Mouse (Mus musculus): ENCODE results near the gene Trpm2. TPM values are rescaled to one million over a fixed set of nuclear protein-coding genes. Genes with fewer than 3 reads are reported as not detected.

The Trpm2 gene
- total RNA-seq, 2 experiments from 2014 or later, result 32.1 to 33.3 TPM

GRCm38 (mm10) chr10:77921009-77921408, 49.4 kb downstream of the Trpm2 start:
- DNase-seq (ENCODE audit: low spot score in 2 of 2), result peak; percentile 39 to 53
- intact Hi-C loops (cut with DNase I), result no loop called here

GRCm38 (mm10) chr10:77916636-77917335, 53.6 kb downstream of the Trpm2 start:
- intact Hi-C loops (cut with DNase I), result no loop called here
- DNase-seq (ENCODE audit: low spot score in 2 of 2), result peak in 1 of 2 experiments; percentile 41

- DNase-seq (ENCODE audit: low spot score in 2 of 2), result no peak
- intact Hi-C loops (cut with DNase I), result no loop called here
These were observed 57.1 kb downstream of the Trpm2 start for GRCm38 (mm10) chr10:77913292-77913691.

- intact Hi-C loops (cut with DNase I), result no loop called here
- no peak for DNase-seq (ENCODE audit: low spot score in 2 of 2)
These were observed 57.8 kb downstream of the Trpm2 start for GRCm38 (mm10) chr10:77912605-77913004.

DNA sequence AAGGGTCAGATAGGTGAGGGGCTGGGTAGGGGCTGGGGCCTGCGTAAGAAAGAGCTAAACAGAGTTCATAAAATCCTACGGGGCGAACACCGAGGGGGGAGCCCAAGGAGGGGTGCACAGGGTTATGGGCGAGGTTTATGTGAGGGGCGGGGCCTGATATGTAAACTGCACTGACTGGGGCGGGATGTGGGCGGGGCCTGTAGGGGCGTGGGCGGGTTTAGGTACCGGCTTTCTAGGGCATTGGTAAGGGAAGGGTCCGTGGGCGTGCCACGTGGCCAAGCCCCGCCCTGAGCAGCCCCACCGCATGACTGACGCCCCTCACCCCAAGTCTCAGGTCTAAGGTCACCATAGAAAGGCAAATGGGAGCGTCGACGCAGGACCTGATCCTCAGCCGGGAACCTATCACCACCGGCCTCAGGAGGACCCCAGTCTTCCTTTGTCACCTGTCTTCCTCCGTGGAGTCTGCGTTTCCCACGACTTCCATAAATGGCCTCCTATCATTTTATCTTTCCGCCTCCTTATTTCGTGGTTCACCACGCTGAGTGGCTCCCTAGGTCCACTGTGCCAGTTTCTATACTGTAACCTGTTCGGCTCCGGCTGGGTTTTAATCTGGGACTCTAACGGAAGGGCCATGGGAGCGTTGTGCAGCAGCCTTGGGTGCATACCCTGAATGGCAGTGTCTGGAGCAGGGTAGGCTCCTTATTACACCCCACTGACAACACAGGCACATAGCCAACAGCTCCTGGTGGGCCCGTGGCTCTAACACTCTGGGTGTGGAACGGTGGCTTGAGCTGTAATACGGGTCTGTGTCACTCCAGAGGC, 67.3 kb downstream of the Trpm2 start:
- intact Hi-C loops (cut with DNase I), result no loop called here
- peak; percentile 81 to 89 for DNase-seq (ENCODE audit: low spot score in 2 of 2)

- DNase-seq (ENCODE audit: low spot score in 2 of 2), result peak; percentile 45 to 58
- intact Hi-C loops (cut with DNase I), result no loop called here
These were observed 68.0 kb downstream of the Trpm2 start, which contains the start of gene Lrrc3 for GRCm38 (mm10) chr10:77902211-77902893. Gene Lrrc3 (minus strand): TSS chr10:77902536.

GRCm38 (mm10) chr10:77901871-77902210, 68.5 kb downstream of the Trpm2 start:
- intact Hi-C loops (cut with DNase I), result no loop called here
- peak in 1 of 2 experiments; percentile 38 for DNase-seq (ENCODE audit: low spot score in 2 of 2)

DNA sequence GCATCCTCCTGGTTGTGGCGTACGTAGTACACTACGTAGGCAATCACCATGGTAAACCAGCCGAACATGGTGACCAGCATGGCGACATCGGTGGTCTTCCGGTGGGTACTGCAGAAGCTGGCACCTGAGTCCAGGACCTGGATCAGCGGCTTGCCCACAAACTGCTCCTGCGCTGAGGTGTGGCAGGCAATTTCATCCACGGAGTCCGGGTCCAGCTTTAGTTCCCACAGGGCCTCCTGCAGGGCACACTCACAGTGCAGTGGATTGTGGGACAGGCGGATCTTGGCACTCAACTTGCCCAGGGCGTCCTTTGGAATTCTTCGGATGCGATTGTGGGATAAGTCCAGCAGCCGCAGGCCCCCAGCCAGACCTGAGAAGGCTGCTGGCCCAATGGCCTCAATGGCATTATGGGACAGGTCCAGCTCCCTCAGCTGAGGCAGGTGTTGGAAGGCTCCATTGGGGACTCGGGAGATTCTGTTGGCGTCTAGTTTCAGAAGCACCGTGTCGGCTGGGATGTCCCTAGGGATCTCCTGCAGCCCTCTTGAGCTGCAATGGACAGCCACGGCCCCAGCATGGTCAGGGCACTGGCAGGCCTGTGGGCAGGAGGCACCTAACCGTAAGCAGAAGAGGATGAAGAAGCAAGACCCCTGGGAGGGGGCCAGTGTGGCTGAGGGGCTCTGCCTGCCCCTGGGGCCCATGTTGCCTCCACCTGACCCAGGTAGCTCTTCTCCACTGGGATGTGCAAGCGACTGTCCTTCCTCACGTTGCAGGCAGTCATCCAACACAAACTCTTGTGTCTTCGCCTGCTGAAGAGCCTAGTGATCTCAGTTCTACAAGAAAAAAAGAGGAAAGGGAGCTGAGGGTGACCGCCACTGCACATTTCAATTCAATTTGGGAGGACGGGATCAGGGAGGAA, 69.2 kb downstream of the Trpm2 start:
- intact Hi-C loops (cut with DNase I), result no loop called here
- no peak for DNase-seq (ENCODE audit: low spot score in 2 of 2)

DNA sequence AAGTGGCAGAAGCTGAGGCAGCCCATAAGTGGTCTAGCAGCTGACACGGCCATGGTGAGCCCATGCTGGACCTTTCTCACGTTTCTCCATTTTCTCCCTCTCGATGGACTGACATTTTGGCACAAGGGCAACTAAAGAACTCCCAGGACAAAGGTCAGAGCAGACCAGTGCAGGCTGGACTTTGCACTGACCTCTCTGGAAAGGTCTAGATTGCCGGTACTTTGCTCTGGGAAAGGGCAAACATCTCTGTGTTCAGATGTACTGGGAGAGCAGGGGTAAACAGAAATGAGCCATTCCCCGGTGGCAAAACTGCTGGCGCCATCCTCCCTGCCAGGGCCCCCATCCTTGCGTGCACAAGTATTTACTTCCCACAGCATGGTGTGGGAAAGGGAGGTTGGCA, 70.2 kb downstream of the Trpm2 start:
- intact Hi-C loops (cut with DNase I), result no loop called here
- no peak for DNase-seq (ENCODE audit: low spot score in 2 of 2)

DNA sequence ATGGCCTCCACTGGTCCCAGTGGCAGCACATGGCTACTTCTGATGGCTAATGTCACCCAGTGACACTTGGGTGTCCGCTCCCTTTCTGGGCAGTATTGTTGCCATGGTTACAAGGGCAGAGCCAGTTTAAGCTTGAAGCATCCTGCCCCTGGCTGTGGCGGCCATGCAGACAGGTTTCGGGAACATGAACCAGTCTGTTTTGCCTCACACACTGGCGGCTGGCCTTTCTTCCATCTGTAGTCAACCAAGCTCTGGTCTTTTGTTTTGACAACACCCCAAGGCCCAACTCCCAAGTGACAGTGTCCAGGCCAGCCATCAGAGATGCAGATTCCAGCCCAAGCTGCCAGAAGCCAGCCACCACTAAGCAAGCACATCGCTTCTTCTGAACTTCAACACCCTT, 74.8 kb downstream of the Trpm2 start:
- no peak for DNase-seq (ENCODE audit: low spot score in 2 of 2)
- intact Hi-C loops (cut with DNase I), result no loop called here

DNA sequence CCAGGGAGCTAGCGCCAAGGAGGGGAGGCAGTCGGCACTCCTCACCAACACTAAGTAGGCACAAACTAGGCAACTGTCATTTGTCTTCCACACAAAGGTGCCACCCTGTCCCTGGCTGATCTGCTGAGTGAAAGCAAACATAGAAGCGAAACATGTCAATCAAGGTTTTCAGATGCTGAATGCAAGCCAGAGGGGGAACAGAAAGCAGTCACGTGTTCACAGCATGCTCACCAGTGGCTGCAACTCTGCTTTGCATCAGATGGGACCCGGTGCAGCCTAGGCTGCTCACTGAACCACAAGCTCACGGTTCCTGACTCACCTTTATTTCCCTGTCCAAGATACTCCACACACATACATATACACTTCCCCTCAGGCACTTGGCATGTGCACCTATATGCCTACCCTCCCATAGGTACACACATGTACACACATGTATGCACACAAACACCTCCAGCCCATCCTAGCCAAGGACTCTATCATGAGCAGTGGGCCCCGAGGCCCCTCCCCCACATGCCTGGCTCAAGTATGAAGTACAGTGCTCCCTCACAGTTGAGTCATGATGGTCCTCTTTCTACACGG, 79.3 kb downstream of the Trpm2 start:
- intact Hi-C loops (cut with DNase I), result no loop called here
- DNase-seq (ENCODE audit: low spot score in 2 of 2), result no peak

DNA sequence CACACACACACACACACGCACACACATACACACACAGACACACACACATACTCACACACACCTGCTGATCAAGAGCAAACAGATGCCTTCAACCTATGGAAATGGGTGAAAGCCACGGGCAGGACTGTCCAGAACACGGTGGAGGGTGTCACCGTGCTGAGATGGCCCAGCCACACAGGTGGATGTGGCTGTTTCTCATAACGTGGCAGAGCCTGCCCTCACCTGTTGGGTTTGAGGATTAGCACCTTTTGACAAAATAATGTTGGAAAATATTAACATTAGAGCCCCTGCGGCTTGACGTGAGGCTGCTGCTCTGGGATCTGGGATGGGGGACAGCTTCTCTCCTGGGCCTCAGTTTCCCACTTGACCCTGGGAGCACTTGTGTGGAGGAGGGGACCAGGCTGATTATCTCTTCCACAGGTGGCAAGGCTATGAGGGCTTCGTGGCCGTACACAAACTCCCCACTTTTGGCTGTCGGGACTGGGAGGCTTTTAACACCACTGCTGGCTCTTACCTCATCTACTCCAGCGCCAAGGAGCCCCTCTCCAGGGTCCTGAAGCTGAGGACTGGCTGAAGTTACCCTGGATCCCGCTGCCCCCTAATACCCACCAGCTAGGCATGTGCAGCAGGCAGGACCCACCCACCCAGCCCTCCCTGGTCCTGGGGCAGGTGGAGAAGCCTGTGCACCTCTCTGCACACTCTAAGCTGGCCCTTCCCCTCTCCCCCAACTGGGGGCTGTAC, 84.2 kb downstream of the Trpm2 start:
- intact Hi-C loops (cut with DNase I), result loop anchor here (5.0 kb wide), 1 partner anchor 259 kb away; no protein-coding TSS in a partner anchor

DNA sequence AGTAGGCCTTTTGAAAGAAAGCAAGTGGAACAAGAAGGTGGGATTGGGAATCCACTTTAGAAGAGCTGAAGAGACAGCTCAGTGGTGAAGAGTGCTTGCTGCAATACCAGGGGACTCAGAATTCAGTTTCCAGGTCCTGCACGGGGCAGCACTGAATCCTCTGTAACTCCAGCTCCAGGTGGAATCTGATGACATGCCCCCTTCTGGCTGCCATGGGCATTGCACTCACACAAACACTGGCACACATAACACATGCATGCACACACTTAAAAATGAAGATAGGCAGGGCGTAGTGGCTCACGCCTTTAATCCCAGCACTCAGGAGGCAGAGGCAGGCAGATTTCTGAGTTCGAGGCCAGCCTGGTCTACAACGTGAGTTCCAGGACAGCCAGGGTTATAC, 87.8 kb downstream of the Trpm2 start:
- no peak for DNase-seq (ENCODE audit: low spot score in 2 of 2)
- intact Hi-C loops (cut with DNase I), result no loop called here

More for the DNA sequence above, 84.2 kb downstream of the Trpm2 start:
- DNase-seq (ENCODE audit: low spot score in 2 of 2), result no peak

- no peak for DNase-seq (ENCODE audit: low spot score in 2 of 2)
- intact Hi-C loops (cut with DNase I), result no loop called here
These were observed 90.1 kb downstream of the Trpm2 start for GRCm38 (mm10) chr10:77880305-77880704.

DNA sequence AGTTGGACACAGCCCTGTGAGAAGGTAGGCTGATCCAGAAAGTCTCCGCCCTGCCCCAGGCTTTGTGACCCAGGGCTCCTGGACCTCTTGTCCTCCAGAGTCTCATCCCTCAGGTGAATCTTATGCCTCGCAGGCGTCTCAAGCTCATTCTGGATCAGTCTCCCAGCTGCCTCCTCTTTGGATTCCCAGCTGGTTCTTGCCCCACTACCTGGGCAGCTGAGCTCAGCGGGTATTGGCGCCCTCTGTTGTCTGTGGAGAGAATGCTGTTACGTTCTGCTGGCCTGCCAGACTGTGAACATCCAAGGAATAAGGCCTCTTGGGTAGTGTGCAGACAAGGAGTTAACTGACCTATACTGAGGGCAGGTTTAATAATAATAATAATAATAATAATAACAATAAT, 91.4 kb downstream of the Trpm2 start:
- DNase-seq (ENCODE audit: low spot score in 2 of 2), result peak in 1 of 2 experiments; percentile 53
- intact Hi-C loops (cut with DNase I), result loop anchor here (5.0 kb wide), 1 partner anchor 172 kb away; the partner anchor contains the start of gene Gm10272

GRCm38 (mm10) chr10:77869651-77870050, 100.7 kb downstream of the Trpm2 start:
- intact Hi-C loops (cut with DNase I), result no loop called here
- DNase-seq (ENCODE audit: low spot score in 2 of 2), result no peak

GRCm38 (mm10) chr10:77867546-77867945, 102.8 kb downstream of the Trpm2 start:
- intact Hi-C loops (cut with DNase I), result no loop called here

DNA sequence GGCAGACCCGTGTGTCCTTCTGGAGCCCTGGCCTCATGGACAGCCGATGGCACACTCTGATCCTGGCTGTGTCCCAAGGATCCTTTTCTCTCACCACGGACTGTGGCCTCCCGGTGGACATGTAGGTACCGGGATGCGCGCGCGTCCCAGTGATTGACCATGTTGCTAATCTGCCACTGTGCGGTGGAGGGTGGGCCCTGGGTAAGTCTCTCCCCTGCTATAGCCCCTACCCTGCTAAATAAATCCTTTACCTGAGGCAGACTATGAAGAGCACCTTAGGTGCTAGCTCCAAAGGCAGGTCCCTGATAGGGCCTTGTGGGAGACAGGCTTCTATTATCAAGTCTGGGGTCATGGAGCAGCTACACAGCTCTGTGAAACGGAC, 105.6 kb downstream of the Trpm2 start:
- intact Hi-C loops (cut with DNase I), result no loop called here
- DNase-seq (ENCODE audit: low spot score in 2 of 2), result no peak

More at GRCm38 (mm10) chr10:77867546-77867945, 102.8 kb downstream of the Trpm2 start:
- DNase-seq (ENCODE audit: low spot score in 2 of 2), result no peak
